Mouse (Mus musculus) embryonic fibroblast, embryonic 13.5 days (primary cell): ENCODE measurements around the gene Fstl5.

ENCODE experiments used
- CTCF ChIP-seq: IDR thresholded peaks from 2 replicates; pipeline ENCODE4 v1.5.1; 2011; ENCODE audit warnings: mild to moderate bottlenecking, control low read depth, low read length, moderate library complexity, borderline replicate concordance; ENCODE audit not compliant: insufficient read depth
- POLR2A ChIP-seq: IDR thresholded peaks from 2 replicates; pipeline ENCODE4 v1.6.1; 2011; ENCODE audit warnings: low read depth, mild to moderate bottlenecking, control low read depth, low read length, moderate library complexity

DNA sequence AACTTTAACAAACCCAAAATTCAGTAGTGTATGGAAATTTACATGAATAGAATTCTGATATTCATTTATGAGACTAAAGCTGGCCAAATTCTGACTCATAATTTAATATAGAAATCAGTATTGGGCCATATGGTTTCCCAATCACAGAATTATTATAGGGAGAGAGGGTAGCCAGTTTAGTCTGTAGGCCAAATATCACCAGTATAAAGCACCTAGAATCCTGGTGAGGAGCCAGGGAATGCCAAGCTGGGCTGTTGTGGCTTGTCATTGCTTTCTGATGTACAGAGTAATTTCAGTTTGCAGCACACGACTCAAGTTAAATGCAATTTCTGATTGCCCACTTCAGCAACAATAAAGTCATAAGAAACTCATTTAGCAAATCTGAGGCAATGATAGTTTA is 248.4 kb downstream of the Fstl5 start:
- TF ChIP-seq CTCF = no peak
- no peak for TF ChIP-seq POLR2A
